ENCODE assay signal across 16 mouse cellular contexts in genomic region chr3:51871346-51871745, GRCm38 (mm10).
DNase-seq lines count a peak whose midpoint lies in the region.
"Had no signal": no experiment of that assay in that cellular context is flagged by ENCODE, and none has a peak within 500 bp of the region (broad histone marks: within the 10 kb centered on the region; RNA-seq: fewer than 3 reads in every experiment).

No protein-coding gene starts in this region.

- no peaks in the 10 kb centered on the region for H3K27me3 ChIP-seq in limb, embryonic 10.5 days (ENCODE audit: low read depth, poor library complexity, severe bottlenecking)
- H3K27me3 ChIP-seq: hindbrain, embryonic 15.5 days; intestine, embryonic 15.5 days had no signal

- H3K36me3 ChIP-seq in limb, embryonic 10.5 days = no peaks in the 10 kb centered on the region
- H3K36me3 ChIP-seq: hindbrain, embryonic 15.5 days; intestine, embryonic 15.5 days had no signal

- H3K4me3 ChIP-seq in limb, embryonic 10.5 days = no peak overlapping the region
- H3K4me3 ChIP-seq: hindbrain, embryonic 15.5 days; intestine, embryonic 15.5 days had no signal

- H3K27ac ChIP-seq in limb, embryonic 10.5 days = no peak overlapping the region
- H3K27ac ChIP-seq: hindbrain, embryonic 15.5 days; intestine, embryonic 15.5 days had no signal

- H3K9me3 ChIP-seq in limb, embryonic 10.5 days (replicated peaks) = no peaks in the 10 kb centered on the region
- H3K9me3 ChIP-seq: hindbrain, embryonic 15.5 days; intestine, embryonic 15.5 days had no signal

- peak; percentile 77 for DNase-seq in gastrocnemius, adult 18-20 months (ENCODE audit: low spot score)
- no peak for DNase-seq in gastrocnemius, postnatal 14 days
- peak; percentile 42 for DNase-seq in gastrocnemius, postnatal 25 days
- DNase-seq in gastrocnemius, postnatal 36 days = no peak
- peak; percentile 79 for DNase-seq in skeletal muscle tissue, adult 2 months (ENCODE audit: low read depth, low spot score)
- no peak for DNase-seq in limb, embryonic 10.5 days (ENCODE audit: low spot score)
- DNase-seq: adrenal gland, adult 2 months; adrenal gland, postnatal 36 days; cerebellum, adult 18-20 months; cerebellum, adult 9-10 months; cerebellum, postnatal 14 days; heart, adult 11 months; kidney, adult 11 months; kidney, adult 8-10 months had no signal

- intact Hi-C loops in gastrocnemius, postnatal 14 days (cut with DNase I; ENCODE audit: low total_unique reads) = no loop called here
- intact Hi-C loops in gastrocnemius, postnatal 36 days (cut with DNase I) = no loop called here

- H3K4me1 ChIP-seq in limb, embryonic 10.5 days = peaks cover 37% of the 10 kb centered on the region

- WGBS in limb, embryonic 10.5 days = 77% methylated on average over 4 of the region's 4 CpGs

Comparison
In these comparisons a context has a peak if more than half of its experiments do, and no peak if none do; other contexts are left out.
1. DNase-seq: peak in gastrocnemius, adult 18-20 months (single experiment), gastrocnemius, postnatal 25 days (single experiment) and skeletal muscle tissue, adult 2 months (single experiment); none in gastrocnemius, postnatal 14 days (single experiment), gastrocnemius, postnatal 36 days (0 of 2) and limb, embryonic 10.5 days (single experiment).